Mouse (Mus musculus): Measurements from ENCODE around the gene Fam234b.

DNA sequence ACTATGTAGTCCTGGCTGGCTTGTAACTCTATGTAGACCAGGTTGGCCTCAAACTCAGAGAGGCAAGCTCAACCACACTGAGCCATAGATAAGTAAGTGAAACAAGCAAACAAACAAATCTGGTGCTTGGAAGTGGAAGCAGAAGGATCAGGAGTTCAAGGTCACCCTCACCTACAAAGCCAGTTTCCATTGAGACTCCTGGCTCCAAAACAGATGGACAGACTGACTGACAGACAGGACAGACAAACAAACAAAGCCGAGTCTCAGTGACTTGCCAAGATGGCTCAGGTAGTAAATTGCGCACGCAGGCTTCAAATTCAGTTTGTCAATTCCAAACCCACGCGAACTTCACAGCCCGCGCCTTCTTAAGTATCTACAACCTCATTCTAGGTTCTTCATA is 331 bp upstream of the Fam234b start:
- TF ChIP-seq TAL1 (IDR thresholded peaks at IDR 0.05; ENCODE audit: low read length) (no peak), GATA1 (IDR thresholded peaks at IDR 0.05; ENCODE audit: low read length) (no peak)
